Mouse (Mus musculus): ENCODE data around the gene Phlpp1.

DNA sequence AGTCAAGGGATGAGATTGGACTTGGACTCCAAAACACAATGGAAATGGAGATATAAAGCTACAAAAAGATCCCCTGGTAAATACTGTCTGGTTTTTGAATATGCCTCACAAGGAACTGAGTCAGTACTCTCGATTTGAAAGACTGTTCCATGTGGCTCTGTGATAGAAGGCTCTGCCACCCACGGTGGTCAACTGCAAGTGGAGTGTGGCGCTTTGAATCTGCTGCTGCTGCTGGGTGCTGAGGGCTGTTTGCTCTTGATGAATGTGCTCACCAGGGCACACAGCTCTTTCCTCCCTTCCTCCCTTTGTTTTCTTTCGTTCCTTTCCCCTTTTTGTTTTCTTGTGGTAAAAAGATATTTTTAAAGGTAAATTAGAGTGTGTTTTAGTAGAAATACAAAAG lies 97.8 kb downstream of the Phlpp1 start:
- TF ChIP-seq EP300 (IDR thresholded peaks at IDR 0.05; ENCODE audit: low read depth) = no peak
- no peak for TF ChIP-seq CTCF (IDR thresholded peaks at IDR 0.05; ENCODE audit: low read depth)
